Mouse (Mus musculus) MEL (cell line): ENCODE measurements around the gene Gm45716. TPM values are rescaled to one million over a fixed set of nuclear protein-coding genes. Genes with fewer than 3 reads are reported as not detected.

ENCODE experiments used
- DNase-seq: peaks from one replicate; pipeline ENCODE4 v3.0.0; 2011; ENCODE audit warnings: low read depth, low spot score
- H3K27ac ChIP-seq: 2 replicates; pipeline ENCODE4 v1.5.1; 2012; ENCODE audit warnings: low read depth, mild to moderate bottlenecking, control low read depth, low read length, moderate library complexity; ENCODE audit not compliant: control insufficient read depth
- H3K27me3 ChIP-seq, 2 experiments: fragments of 150-350 bp in 1 of 2; sonication (generic) in 1 of 2; 2 replicates each; pipeline ENCODE4 v1.6.1; 2012; ENCODE audit warnings: low read length in 2 of 2, mild to moderate bottlenecking in 2 of 2, improper control_type of control experiment in 1 of 2, moderate library complexity in 1 of 2; ENCODE audit not compliant: insufficient read depth in 2 of 2, control insufficient read depth in 1 of 2
- H3K36me3 ChIP-seq, 2 experiments: 2 replicates each; pipeline ENCODE4 v1.6.1; 2012 to 2014; ENCODE audit warnings: low read length in 2 of 2, improper control_type of control experiment in 1 of 2, inconsistent platforms in 1 of 2, mild to moderate bottlenecking in 1 of 2; ENCODE audit not compliant: insufficient read depth in 2 of 2, control insufficient read depth in 1 of 2
- H3K4me1 ChIP-seq, 2 experiments: fragments of 150-350 bp in 1 of 2; sonication (generic) in 1 of 2; 2 replicates each; pipeline ENCODE4 v1.6.1; 2012; ENCODE audit warnings: low read length in 2 of 2, improper control_type of control experiment in 1 of 2, mild to moderate bottlenecking in 1 of 2; ENCODE audit not compliant: insufficient read depth in 2 of 2, control insufficient read depth in 1 of 2
- H3K4me3 ChIP-seq, 2 experiments: fragments of 150-350 bp in 1 of 2; sonication (generic) in 1 of 2; 2 replicates each; pipeline ENCODE4 v1.5.1; 2012; ENCODE audit warnings: low read depth in 2 of 2, low read length in 2 of 2, mild to moderate bottlenecking in 2 of 2, moderate library complexity in 2 of 2, control low read depth in 1 of 2, improper control_type of control experiment in 1 of 2; ENCODE audit not compliant: control insufficient read depth in 1 of 2, insufficient read depth in 1 of 2
- H3K79me2 ChIP-seq: 2 replicates; pipeline ENCODE4 v1.6.1; 2012; ENCODE audit warnings: mild to moderate bottlenecking, low read length, moderate library complexity; ENCODE audit not compliant: control insufficient read depth, poor library complexity, insufficient read depth
- H3K9ac ChIP-seq: 2 replicates; pipeline ENCODE4 v1.6.1; 2012; ENCODE audit warnings: low read depth, mild to moderate bottlenecking, control low read depth, low read length, moderate library complexity; ENCODE audit not compliant: control insufficient read depth, poor library complexity, severe bottlenecking
- H3K9me3 ChIP-seq: fragments of 150-350 bp; sonication (generic); replicated peaks from 2 replicates; pipeline ENCODE4 v1.6.1; 2012; ENCODE audit warnings: mild to moderate bottlenecking, low read length, improper control_type of control experiment, moderate library complexity; ENCODE audit not compliant: insufficient read depth
- CHD2 ChIP-seq: IDR thresholded peaks from 2 replicates; pipeline ENCODE4 v1.6.1; 2011; ENCODE audit warnings: low read length, improper control_type of control experiment
- EP300 ChIP-seq, 2 experiments: IDR thresholded peaks; 2 replicates each; pipeline ENCODE4 v1.6.1; 2011; ENCODE audit warnings: improper control_type of control experiment in 2 of 2, low read length in 2 of 2, low read depth in 1 of 2, mild to moderate bottlenecking in 1 of 2
- GABPA ChIP-seq: IDR thresholded peaks from 2 replicates; pipeline ENCODE4 v1.6.1; 2012; ENCODE audit warnings: low read depth, mild to moderate bottlenecking, inconsistent platforms, low read length, improper control_type of control experiment, moderate library complexity
- GATA1 ChIP-seq: IDR thresholded peaks from 2 replicates; pipeline ENCODE4 v1.6.1; 2011; ENCODE audit warnings: low read depth, low read length, improper control_type of control experiment
- JUND ChIP-seq: IDR thresholded peaks from 2 replicates; pipeline ENCODE4 v1.6.1; 2011; ENCODE audit warnings: low read depth, mild to moderate bottlenecking, improper control_type of control experiment, low read length
- KAT2A ChIP-seq: conservative IDR thresholded peaks from 2 replicates; pipeline ENCODE4 v1.6.1; 2012; ENCODE audit warnings: low read depth, low read length, improper control_type of control experiment, inconsistent platforms
- MAX ChIP-seq: IDR thresholded peaks from 2 replicates; pipeline ENCODE4 v1.6.1; 2011; ENCODE audit warnings: low read length, improper control_type of control experiment
- MAZ ChIP-seq: IDR thresholded peaks from 2 replicates; pipeline ENCODE4 v1.6.1; 2012; ENCODE audit warnings: low read depth, mild to moderate bottlenecking, inconsistent platforms, low read length, improper control_type of control experiment
- MEF2A ChIP-seq: IDR thresholded peaks from 2 replicates; pipeline ENCODE4 v1.6.1; 2014; ENCODE audit warnings: low read depth, mild to moderate bottlenecking, inconsistent platforms, low read length, improper control_type of control experiment; ENCODE audit not compliant: poor library complexity, insufficient replicate concordance, severe bottlenecking; ENCODE audit errors: extremely low read depth
- MXI1 ChIP-seq: IDR thresholded peaks from 2 replicates; pipeline ENCODE4 v1.6.1; 2011; ENCODE audit warnings: mild to moderate bottlenecking, low read depth, low read length, improper control_type of control experiment
- MYB ChIP-seq: IDR thresholded peaks from 2 replicates; pipeline ENCODE4 v1.6.1; 2011; ENCODE audit warnings: mild to moderate bottlenecking, low read depth, low read length, improper control_type of control experiment
- MYC ChIP-seq: IDR thresholded peaks from 2 replicates; pipeline ENCODE4 v1.6.1; 2011; ENCODE audit warnings: low read depth, mild to moderate bottlenecking, low read length, improper control_type of control experiment, moderate library complexity
- POLR2AphosphoS2 ChIP-seq: IDR thresholded peaks from 2 replicates; pipeline ENCODE4 v1.6.1; 2011; ENCODE audit warnings: low read length, improper control_type of control experiment
- RAD21 ChIP-seq: IDR thresholded peaks from 2 replicates; pipeline ENCODE4 v1.6.1; 2011; ENCODE audit warnings: mild to moderate bottlenecking, low read depth, low read length, improper control_type of control experiment
- RCOR1 ChIP-seq: IDR thresholded peaks from 2 replicates; pipeline ENCODE4 v1.6.1; 2012; ENCODE audit warnings: low read depth, mild to moderate bottlenecking, inconsistent platforms, low read length, improper control_type of control experiment
- SMC3 ChIP-seq: IDR thresholded peaks from 2 replicates; pipeline ENCODE4 v1.6.1; 2011; ENCODE audit warnings: low read depth, low read length, improper control_type of control experiment
- TAL1 ChIP-seq: IDR thresholded peaks from 2 replicates; pipeline ENCODE4 v1.6.1; 2012; ENCODE audit warnings: mild to moderate bottlenecking, inconsistent platforms, low read length, moderate library complexity, mixed read lengths
- TBP ChIP-seq: IDR thresholded peaks from 2 replicates; pipeline ENCODE4 v1.8.0; 2011; ENCODE audit warnings: low read depth, low read length, improper control_type of control experiment
- TCF12 ChIP-seq: IDR thresholded peaks from 2 replicates; pipeline ENCODE4 v1.6.1; 2014; ENCODE audit warnings: low read depth, mild to moderate bottlenecking, inconsistent platforms, low read length, improper control_type of control experiment, moderate library complexity
- UBTF ChIP-seq: IDR thresholded peaks from 2 replicates; pipeline ENCODE4 v1.6.1; 2012; ENCODE audit warnings: low read depth, mild to moderate bottlenecking, inconsistent platforms, low read length, improper control_type of control experiment, moderate library complexity, borderline replicate concordance; ENCODE audit not compliant: insufficient read depth
- USF1 ChIP-seq: IDR thresholded peaks from 2 replicates; pipeline ENCODE4 v1.6.1; 2014; ENCODE audit warnings: low read depth, mild to moderate bottlenecking, inconsistent platforms, low read length, improper control_type of control experiment, moderate library complexity
- ZC3H11A ChIP-seq: IDR thresholded peaks from 2 replicates; pipeline ENCODE4 v1.6.1; 2012; ENCODE audit warnings: low read depth, mild to moderate bottlenecking, inconsistent platforms, low read length, improper control_type of control experiment
- ZNF384 ChIP-seq: IDR thresholded peaks from 2 replicates; pipeline ENCODE4 v1.6.1; 2012; ENCODE audit warnings: low read depth, mild to moderate bottlenecking, inconsistent platforms, low read length, improper control_type of control experiment
- polyA plus RNA-seq, 2 experiments: library from polyadenylated mRNA; stranded (reverse) in 1 of 2; unstranded in 1 of 2; fragments of >175 nt in 1 of 2; fragments of >200 nt in 1 of 2; gene quantifications; 2 replicates each; pipeline versions ENCODE4 v1.2.1 to v1.2.4; 2012; ENCODE audit warnings: low replicate concordance in 2 of 2, low read depth in 1 of 2; ENCODE audit not compliant: insufficient read length in 2 of 2, insufficient read depth in 1 of 2, missing spikeins in 1 of 2
- total RNA-seq: library from RNA; depleted of rRNA; stranded (reverse); fragments of 300-350 nt; gene quantifications from 2 replicates; pipeline ENCODE4 v1.2.3, GENCODE M21; 2012

Gm45716 gene
- total and polyA plus RNA-seq, 3 experiments, result 2.9 to 4.1 TPM; not detected in 1

GRCm38 (mm10) chr11:90170014-90170320, 17.5 kb upstream of the Gm45716 start (continued):
- TF ChIP-seq GATA1 (no peak), MYB (no peak), USF1 (no peak), MEF2A (no peak), UBTF (no peak), MAZ (no peak), JUND (no peak), SMC3 (peak; percentile 96), RAD21 (peak; percentile 97), MAX (no peak), ZC3H11A (peak; percentile 81)

DNA sequence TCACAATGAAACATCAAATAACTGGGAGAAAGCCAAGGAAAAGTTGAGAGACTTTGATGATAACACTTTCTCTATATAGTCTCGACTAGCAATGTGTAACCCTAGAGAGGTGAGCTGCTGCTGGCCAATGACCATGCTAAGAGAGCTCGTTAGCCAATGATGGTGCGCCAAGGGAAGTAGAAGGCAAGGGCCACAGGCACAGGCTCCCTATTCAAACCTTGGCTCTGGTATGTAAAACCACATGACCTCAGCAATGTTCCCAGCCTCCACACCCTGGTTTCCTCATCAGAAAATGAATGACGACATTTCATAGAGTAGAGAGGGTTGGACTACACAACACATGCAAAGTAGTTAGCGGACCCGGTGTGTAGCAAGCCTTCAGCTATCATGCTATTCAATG, 15.2 kb upstream of the Gm45716 start:
- no peaks in the 10 kb centered on the region for H3K9me3 ChIP-seq
- no peak for DNase-seq
- peaks cover 4 to 8% of the 10 kb centered on the region in 2 experiments for H3K27me3 ChIP-seq
- TF ChIP-seq MXI1 (no peak), POLR2AphosphoS2 (no peak), GABPA (no peak), MYC (no peak), TCF12 (no peak), RCOR1 (no peak), CHD2 (no peak), UBTF (no peak), ZNF384 (no peak), MYB (no peak), EP300 (IDR thresholded peaks at IDR 0.05; ENCODE audit: low read depth in 1 of 2, low read length in 2 of 2) (no peak), SMC3 (no peak), KAT2A (no peak), JUND (no peak), TAL1 (no peak), MEF2A (no peak), TBP (no peak)
- no peak overlapping the region for H3K9ac ChIP-seq
- H3K27ac ChIP-seq, result no peak overlapping the region
- H3K36me3 ChIP-seq, result peaks cover 0 to 4% of the 10 kb centered on the region in 2 experiments; a peak in 2 of 4 replicates
- H3K4me3 ChIP-seq, result no peak overlapping the region
- no peaks in the 10 kb centered on the region; the same call in 1 of the 2 replicates for H3K79me2 ChIP-seq
- H3K4me1 ChIP-seq, result peaks cover 0 to 7% of the 10 kb centered on the region in 2 experiments; a peak in 2 of 4 replicates
